Mouse (Mus musculus) c-Kit-positive CD71-negative TER-119-negative erythroid progenitor cells, embryonic 14.5 days (primary cell): Measurements from ENCODE around the gene Cmip.

Source experiments
- DNase-seq: peaks from one replicate; pipeline ENCODE4 v3.0.0-alpha.2; 2013; ENCODE audit warnings: low read depth

Cmip gene

GRCm38 (mm10) chr8:117348718-117349394 is 92.0 kb downstream of the Cmip start:
- DNase-seq = no peak

- no peak for DNase-seq
These were observed 92.7 kb downstream of the Cmip start for GRCm38 (mm10) chr8:117349541-117349940.

- DNase-seq = no peak
These were observed 95.2 kb downstream of the Cmip start for GRCm38 (mm10) chr8:117352098-117352497.

GRCm38 (mm10) chr8:117355111-117355831 is 98.4 kb downstream of the Cmip start:
- no peak for DNase-seq

GRCm38 (mm10) chr8:117356109-117356672 is 99.3 kb downstream of the Cmip start:
- DNase-seq = no peak

- no peak for DNase-seq
These were observed 100.9 kb downstream of the Cmip start for GRCm38 (mm10) chr8:117357491-117358467.

GRCm38 (mm10) chr8:117360172-117360930 is 103.5 kb downstream of the Cmip start:
- no peak for DNase-seq

GRCm38 (mm10) chr8:117361595-117362437 is 105.0 kb downstream of the Cmip start:
- no peak for DNase-seq

- no peak for DNase-seq
These were observed 105.5 kb downstream of the Cmip start for GRCm38 (mm10) chr8:117362438-117362726.

- no peak for DNase-seq
These were observed 106.4 kb downstream of the Cmip start for GRCm38 (mm10) chr8:117363291-117363690.

GRCm38 (mm10) chr8:117364374-117365160 is 107.7 kb downstream of the Cmip start:
- no peak for DNase-seq

GRCm38 (mm10) chr8:117366475-117366874 is 109.6 kb downstream of the Cmip start:
- DNase-seq = no peak

- DNase-seq = no peak
These were observed 110.6 kb downstream of the Cmip start for GRCm38 (mm10) chr8:117367441-117367840.

- no peak for DNase-seq
These were observed 111.9 kb downstream of the Cmip start for GRCm38 (mm10) chr8:117368781-117369180.

- no peak for DNase-seq
These were observed 113.1 kb downstream of the Cmip start for GRCm38 (mm10) chr8:117370009-117370408.

- DNase-seq = no peak
These were observed 114.3 kb downstream of the Cmip start for GRCm38 (mm10) chr8:117371189-117371588.

GRCm38 (mm10) chr8:117372070-117372469 is 115.2 kb downstream of the Cmip start:
- no peak for DNase-seq

GRCm38 (mm10) chr8:117373001-117373428 is 116.2 kb downstream of the Cmip start:
- DNase-seq = no peak

- DNase-seq = no peak
These were observed 117.2 kb downstream of the Cmip start for GRCm38 (mm10) chr8:117374087-117374486.

GRCm38 (mm10) chr8:117376997-117377396 is 120.1 kb downstream of the Cmip start:
- no peak for DNase-seq
